Mouse (Mus musculus): ENCODE results near the gene Nosip. TPM values are rescaled to one million over a fixed set of nuclear protein-coding genes. Genes with fewer than 3 reads are reported as not detected.
"Not testable (repeated sequence)": the region's sequence is repeated elsewhere in the genome, so short reads cannot be mapped to it uniquely, and the experiment has no call there.

The Nosip gene
- total and polyA plus RNA-seq, 2 experiments from 2014 or later = 21.5 to 38.2 TPM

- not testable (repeated sequence) for ATAC-seq (ENCODE audit: insufficient read depth, low read depth); DNase-seq (ENCODE audit: low spot score); H3K27me3 ChIP-seq (ENCODE audit: control insufficient read depth, insufficient read depth, low read length); H3K4me3 ChIP-seq (ENCODE audit: low read depth, low read length); H3K9ac ChIP-seq (replicated peaks; ENCODE audit: low read depth, low read length); H3K4me1 ChIP-seq (ENCODE audit: control insufficient read depth, insufficient read depth); H3K9me3 ChIP-seq (replicated peaks; ENCODE audit: control insufficient read depth, low read length); H3K27ac ChIP-seq (ENCODE audit: low read depth); H3K4me2 ChIP-seq (ENCODE audit: low read depth, low read length)
- peaks cover 36% of the 10 kb centered on the region for H3K36me3 ChIP-seq (replicated peaks; ENCODE audit: control insufficient read depth, insufficient read depth, low read length)
- WGBS = 73% methylated on average over 5 of the region's 5 CpGs
- peak; percentile 42 for TF ChIP-seq CTCF (IDR thresholded peaks at IDR 0.05; ENCODE audit: low read depth)
Observed at GRCm38 (mm10) chr7:45023711-45024110, 38.5 kb upstream of the Nosip start.

- no peak for ATAC-seq (ENCODE audit: insufficient read depth, low read depth)
- Histone ChIP-seq H3K9ac (replicated peaks; ENCODE audit: low read depth, low read length) (no peak overlapping the region), H3K4me2 (ENCODE audit: low read depth, low read length) (no peak overlapping the region), H3K36me3 (replicated peaks; ENCODE audit: control insufficient read depth, insufficient read depth, low read length) (peaks cover 43% of the 10 kb centered on the region), H3K9me3 (replicated peaks; ENCODE audit: control insufficient read depth, low read length) (no peaks in the 10 kb centered on the region), H3K27me3 (ENCODE audit: control insufficient read depth, insufficient read depth, low read length) (no peaks in the 10 kb centered on the region), H3K4me1 (ENCODE audit: control insufficient read depth, insufficient read depth) (0 out of 2 replicates have a peak, but pooled peaks cover 7% of the 10 kb centered on the region), H3K27ac (ENCODE audit: low read depth) (peak overlapping the region; percentile 25; the same call in 1 of the 2 replicates), H3K4me3 (ENCODE audit: low read depth, low read length) (no peak overlapping the region)
- no peak for DNase-seq (ENCODE audit: low spot score)
- WGBS = 81% methylated on average over 15 of the region's 15 CpGs
- TF ChIP-seq CTCF (IDR thresholded peaks at IDR 0.05; ENCODE audit: low read depth) = no peak
- no peak for TF ChIP-seq EP300 (IDR thresholded peaks at IDR 0.05; ENCODE audit: low read depth)
Observed at GRCm38 (mm10) chr7:45024281-45025248, 37.7 kb upstream of the Nosip start.

- Histone ChIP-seq H3K9me3 (replicated peaks; ENCODE audit: control insufficient read depth, low read length) (no peaks in the 10 kb centered on the region), H3K4me3 (ENCODE audit: low read depth, low read length) (no peak overlapping the region), H3K9ac (replicated peaks; ENCODE audit: low read depth, low read length) (no peak overlapping the region), H3K27me3 (ENCODE audit: control insufficient read depth, insufficient read depth, low read length) (no peaks in the 10 kb centered on the region), H3K4me2 (ENCODE audit: low read depth, low read length) (no peak overlapping the region), H3K36me3 (replicated peaks; ENCODE audit: control insufficient read depth, insufficient read depth, low read length) (peaks cover 48% of the 10 kb centered on the region), H3K4me1 (ENCODE audit: control insufficient read depth, insufficient read depth) (0 out of 2 replicates have a peak, but pooled peaks cover 7% of the 10 kb centered on the region), H3K27ac (ENCODE audit: low read depth) (peak overlapping the region; percentile 25; the same call in 1 of the 2 replicates)
- ATAC-seq (ENCODE audit: insufficient read depth, low read depth) (no peak), DNase-seq (ENCODE audit: low spot score) (no peak)
- 70% methylated on average over 8 of the region's 8 CpGs for WGBS
- TF ChIP-seq CTCF (IDR thresholded peaks at IDR 0.05; ENCODE audit: low read depth) (no peak), EP300 (IDR thresholded peaks at IDR 0.05; ENCODE audit: low read depth) (no peak)
Observed at GRCm38 (mm10) chr7:45025601-45026220, 36.5 kb upstream of the Nosip start.

GRCm38 (mm10) chr7:45026256-45026655, 36.0 kb upstream of the Nosip start:
- ATAC-seq (ENCODE audit: insufficient read depth, low read depth) = no peak
- H3K4me2 ChIP-seq (ENCODE audit: low read depth, low read length) = no peak overlapping the region
- WGBS = 75% methylated on average over 2 of the region's 2 CpGs
- H3K36me3 ChIP-seq (replicated peaks; ENCODE audit: control insufficient read depth, insufficient read depth, low read length) = peaks cover 48% of the 10 kb centered on the region
- H3K4me1 ChIP-seq (ENCODE audit: control insufficient read depth, insufficient read depth) = 0 out of 2 replicates have a peak, but pooled peaks cover 7% of the 10 kb centered on the region
- H3K9ac ChIP-seq (replicated peaks; ENCODE audit: low read depth, low read length) = no peak overlapping the region
- H3K9me3 ChIP-seq (replicated peaks; ENCODE audit: control insufficient read depth, low read length) = no peaks in the 10 kb centered on the region
- DNase-seq (ENCODE audit: low spot score) = no peak
- TF ChIP-seq CTCF (IDR thresholded peaks at IDR 0.05; ENCODE audit: low read depth) (no peak), EP300 (IDR thresholded peaks at IDR 0.05; ENCODE audit: low read depth) (no peak)
- H3K27ac ChIP-seq (ENCODE audit: low read depth) = no peak overlapping the region
- no peaks in the 10 kb centered on the region for H3K27me3 ChIP-seq (ENCODE audit: control insufficient read depth, insufficient read depth, low read length)
- no peak overlapping the region for H3K4me3 ChIP-seq (ENCODE audit: low read depth, low read length)

GRCm38 (mm10) chr7:45027761-45028160, 34.5 kb upstream of the Nosip start:
- no peak for ATAC-seq (ENCODE audit: insufficient read depth, low read depth)
- no peak overlapping the region for H3K9ac ChIP-seq (replicated peaks; ENCODE audit: low read depth, low read length)

More at GRCm38 (mm10) chr7:45027761-45028160, 34.5 kb upstream of the Nosip start:
- no peaks in the 10 kb centered on the region for H3K27me3 ChIP-seq (ENCODE audit: control insufficient read depth, insufficient read depth, low read length)
- peaks cover 59% of the 10 kb centered on the region for H3K36me3 ChIP-seq (replicated peaks; ENCODE audit: control insufficient read depth, insufficient read depth, low read length)
- TF ChIP-seq CTCF (IDR thresholded peaks at IDR 0.05; ENCODE audit: low read depth) (no peak), EP300 (IDR thresholded peaks at IDR 0.05; ENCODE audit: low read depth) (no peak)
- H3K4me3 ChIP-seq (ENCODE audit: low read depth, low read length) = no peak overlapping the region
- no peak for DNase-seq (ENCODE audit: low spot score)
- H3K27ac ChIP-seq (ENCODE audit: low read depth) = no peak overlapping the region
- WGBS = 92% methylated on average over 9 of the region's 9 CpGs
- H3K4me2 ChIP-seq (ENCODE audit: low read depth, low read length) = no peak overlapping the region
- no peaks in the 10 kb centered on the region for H3K9me3 ChIP-seq (replicated peaks; ENCODE audit: control insufficient read depth, low read length)
- 0 out of 2 replicates have a peak, but pooled peaks cover 7% of the 10 kb centered on the region for H3K4me1 ChIP-seq (ENCODE audit: control insufficient read depth, insufficient read depth)
